18 mouse cellular contexts compared by ENCODE assay signal in genomic region chr1:107993013-107993412, GRCm38 (mm10).
DNase-seq lines count a peak whose midpoint lies in the region; ATAC-seq and TF ChIP-seq lines count a peak whose summit lies in the region.
"Had no signal": no experiment of that assay in that cellular context is flagged by ENCODE, and none has a peak within 500 bp of the region (broad histone marks: within the 10 kb centered on the region; RNA-seq: fewer than 3 reads in every experiment).

No protein-coding gene starts in this region.

- WGBS in hindbrain, postnatal 0 days = 65% methylated on average over 4 of the region's 4 CpGs
- WGBS in hindbrain, embryonic 12.5 days = 94% methylated on average over 4 of the region's 4 CpGs
- 57% methylated on average over 4 of the region's 4 CpGs for WGBS in lung, embryonic 14.5 days
- 74% methylated on average over 4 of the region's 4 CpGs for WGBS in lung, adult 2 months

- no peaks in the 10 kb centered on the region for H3K4me1 ChIP-seq in hindbrain, postnatal 0 days (ENCODE audit: insufficient read depth, low read length)
- H3K4me1 ChIP-seq in hindbrain, embryonic 12.5 days = no peaks in the 10 kb centered on the region
- H3K4me1 ChIP-seq in lung, embryonic 14.5 days (ENCODE audit: insufficient read depth) = no peaks in the 10 kb centered on the region
- H3K4me1 ChIP-seq in lung, adult 2 months (ENCODE audit: control insufficient read depth, insufficient read depth, low read length) = no peaks in the 10 kb centered on the region
- H3K4me1 ChIP-seq: embryonic facial prominence, embryonic 12.5 days; heart, embryonic 10.5 days; hindbrain, embryonic 13.5 days; intestine, embryonic 15.5 days had no signal

- no peak overlapping the region for H3K4me2 ChIP-seq in hindbrain, postnatal 0 days (ENCODE audit: low read depth, low read length)
- no peak overlapping the region for H3K4me2 ChIP-seq in hindbrain, embryonic 12.5 days (replicated peaks)
- no peak overlapping the region for H3K4me2 ChIP-seq in lung, embryonic 14.5 days
- H3K4me2 ChIP-seq: embryonic facial prominence, embryonic 12.5 days; hindbrain, embryonic 13.5 days; intestine, embryonic 15.5 days had no signal

- H3K27ac ChIP-seq in hindbrain, postnatal 0 days = no peak overlapping the region
- H3K27ac ChIP-seq in hindbrain, embryonic 12.5 days = no peak overlapping the region
- H3K27ac ChIP-seq in lung, embryonic 14.5 days (ENCODE audit: low read depth) = no peak overlapping the region
- H3K27ac ChIP-seq: embryonic facial prominence, embryonic 12.5 days; heart, embryonic 10.5 days; hindbrain, embryonic 13.5 days; intestine, embryonic 15.5 days had no signal

- H3K9ac ChIP-seq in hindbrain, postnatal 0 days (replicated peaks; ENCODE audit: low read length) = no peak overlapping the region
- H3K9ac ChIP-seq in hindbrain, embryonic 12.5 days = no peak overlapping the region
- H3K9ac ChIP-seq in lung, embryonic 14.5 days = no peak overlapping the region
- H3K9ac ChIP-seq: embryonic facial prominence, embryonic 12.5 days; hindbrain, embryonic 13.5 days; intestine, embryonic 15.5 days had no signal

- no peaks in the 10 kb centered on the region for H3K9me3 ChIP-seq in hindbrain, postnatal 0 days (ENCODE audit: low read length)
- no peaks in the 10 kb centered on the region for H3K9me3 ChIP-seq in hindbrain, embryonic 12.5 days (replicated peaks)
- H3K9me3 ChIP-seq in lung, embryonic 14.5 days (ENCODE audit: low read depth, low read length) = no peaks in the 10 kb centered on the region
- H3K9me3 ChIP-seq: embryonic facial prominence, embryonic 12.5 days; heart, embryonic 10.5 days; hindbrain, embryonic 13.5 days; intestine, embryonic 15.5 days had no signal

- peak; percentile 17 to 42 for DNase-seq in cerebellum, postnatal 14 days
- DNase-seq in cerebellum, postnatal 25 days = no peak
- peak; percentile 14 for DNase-seq in hindbrain, postnatal 0 days (ENCODE audit: low spot score)
- DNase-seq in lung, embryonic 14.5 days = peak; percentile 60
- no peak for DNase-seq in lung, adult 2 months
- no peak for DNase-seq in kidney, adult 9 months
- DNase-seq: adrenal gland, postnatal 10 days; cerebellum, adult 18-20 months; cerebellum, adult 9-11 months; gastrocnemius, postnatal 36 days; heart, adult 18-20 months; heart, postnatal 10 days; heart, postnatal 4 days had no signal

- H3K4me3 ChIP-seq in hindbrain, postnatal 0 days (ENCODE audit: low read length) = no peak overlapping the region
- no peak overlapping the region for H3K4me3 ChIP-seq in hindbrain, embryonic 12.5 days
- no peak overlapping the region for H3K4me3 ChIP-seq in lung, embryonic 14.5 days (ENCODE audit: low read depth, low read length)
- H3K4me3 ChIP-seq in lung, adult 2 months (replicated peaks; ENCODE audit: extremely low read depth, low read depth, low read length) = no peak overlapping the region
- H3K4me3 ChIP-seq: embryonic facial prominence, embryonic 12.5 days; heart, embryonic 10.5 days; hindbrain, embryonic 13.5 days; intestine, embryonic 15.5 days had no signal

- TF ChIP-seq CTCF in hindbrain, postnatal 0 days (IDR thresholded peaks at IDR 0.05; ENCODE audit: low read depth) = no peak
- TF ChIP-seq CTCF in lung, embryonic 14.5 days (IDR thresholded peaks at IDR 0.05; ENCODE audit: low read depth) = no peak
- no peak for TF ChIP-seq CTCF in lung, adult 2 months (IDR thresholded peaks at IDR 0.05; ENCODE audit: insufficient read depth, low read length)

- H3K36me3 ChIP-seq in hindbrain, postnatal 0 days (ENCODE audit: insufficient read depth, low read length) = no peaks in the 10 kb centered on the region
- no peaks in the 10 kb centered on the region for H3K36me3 ChIP-seq in hindbrain, embryonic 12.5 days
- no peaks in the 10 kb centered on the region for H3K36me3 ChIP-seq in lung, embryonic 14.5 days (ENCODE audit: insufficient read depth)
- H3K36me3 ChIP-seq: embryonic facial prominence, embryonic 12.5 days; heart, embryonic 10.5 days; hindbrain, embryonic 13.5 days; intestine, embryonic 15.5 days had no signal

- no peak for TF ChIP-seq POLR2A in lung, adult 2 months (IDR thresholded peaks at IDR 0.05; ENCODE audit: borderline replicate concordance, extremely low read depth, low read depth, low read length)

- ATAC-seq in hindbrain, postnatal 0 days = no peak
- no peak for ATAC-seq in hindbrain, embryonic 12.5 days (ENCODE audit: low FRiP score)
- ATAC-seq in lung, embryonic 14.5 days (ENCODE audit: insufficient read depth) = no peak; the same call in 1 of the 2 replicates
- ATAC-seq: intestine, embryonic 15.5 days had no signal

- H3K27me3 ChIP-seq in hindbrain, postnatal 0 days (ENCODE audit: insufficient read depth, low read length) = no peaks in the 10 kb centered on the region
- H3K27me3 ChIP-seq in hindbrain, embryonic 12.5 days = no peaks in the 10 kb centered on the region
- no peaks in the 10 kb centered on the region for H3K27me3 ChIP-seq in lung, embryonic 14.5 days (ENCODE audit: insufficient read depth, low read length)
- H3K27me3 ChIP-seq: embryonic facial prominence, embryonic 12.5 days; hindbrain, embryonic 13.5 days; intestine, embryonic 15.5 days had no signal

Comparison
In these comparisons a context has a peak if more than half of its experiments do, and no peak if none do; other contexts are left out.
1. DNase-seq: peak in cerebellum, postnatal 14 days (2 of 2), hindbrain, postnatal 0 days (single experiment) and lung, embryonic 14.5 days (single experiment); none in cerebellum, postnatal 25 days (0 of 2), lung, adult 2 months (single experiment) and kidney, adult 9 months (single experiment).